Comparison of ENCODE assay signal across 22 mouse cellular contexts in the genomic region with DNA sequence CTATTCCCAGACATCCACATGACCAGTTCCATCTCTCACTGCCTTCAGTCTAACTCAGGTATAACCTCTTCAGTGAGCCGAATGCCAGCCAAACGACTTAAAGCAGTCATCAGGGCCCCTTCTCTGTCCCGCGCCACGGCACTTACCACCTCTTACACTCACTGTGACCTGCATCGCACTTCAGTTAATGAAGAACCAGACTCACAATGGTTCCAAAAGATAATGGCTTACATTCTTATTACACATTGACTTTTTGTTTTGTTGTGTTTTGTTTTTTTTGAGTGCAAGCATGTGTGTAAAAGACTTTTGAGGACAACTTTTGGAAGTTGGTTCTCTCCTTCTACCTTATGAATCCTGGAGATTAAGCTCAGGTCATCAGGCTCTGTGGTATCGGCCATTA. TPM values are rescaled to one million over a fixed set of nuclear protein-coding genes. Genes with fewer than 3 reads are reported as not detected.
A peak's percentile ranks its signal among the peaks of the same experiment; 100 is the strongest.
DNase-seq lines count a peak whose midpoint lies in the region; ATAC-seq and TF ChIP-seq lines count a peak whose summit lies in the region.
"Had no signal": no experiment of that assay in that cellular context is flagged by ENCODE, and none has a peak within 500 bp of the region (broad histone marks: within the 10 kb centered on the region; RNA-seq: fewer than 3 reads in every experiment).

No protein-coding gene starts in this region.

- peaks cover 20% of the 10 kb centered on the region for H3K4me1 ChIP-seq in heart, embryonic 10.5 days
- H3K4me1 ChIP-seq in kidney, embryonic 14.5 days (ENCODE audit: control insufficient read depth, insufficient read depth, low read length): peaks cover 9% of the 10 kb centered on the region; the same call in 1 of the 2 replicates
- peaks cover 0 to 12% of the 10 kb centered on the region in 2 experiments; a peak in 3 of 4 replicates for H3K4me1 ChIP-seq in MEL (ENCODE audit: control insufficient read depth in 1 of 2, insufficient read depth in 2 of 2, low read length in 2 of 2)
- H3K4me1 ChIP-seq in liver, embryonic 12.5 days: peaks cover 53% of the 10 kb centered on the region
- peaks cover 17% of the 10 kb centered on the region for H3K4me1 ChIP-seq in hindbrain, embryonic 12.5 days

- no peak overlapping the region; the same call in 1 of the 2 replicates for H3K4me2 ChIP-seq in kidney, embryonic 14.5 days (replicated peaks; ENCODE audit: low read depth, low read length)
- H3K4me2 ChIP-seq in liver, embryonic 12.5 days: peak overlapping the region; percentile 82
- no peak overlapping the region for H3K4me2 ChIP-seq in hindbrain, embryonic 12.5 days (replicated peaks)
- H3K4me2 ChIP-seq: heart, embryonic 12.5 days had no signal

- no peak for DNase-seq in heart, embryonic 10.5 days (ENCODE audit: low spot score)
- DNase-seq in heart, adult 11 months: no peak
- peak; percentile 46 to 61 for DNase-seq in kidney, adult 8-10 months
- no peak for DNase-seq in MEL (ENCODE audit: low read depth, low spot score)
- no peak for DNase-seq in urinary bladder, postnatal 4 days (ENCODE audit: low spot score in 2 of 2)
- DNase-seq: adrenal gland, adult 8-10 months; cerebellum, adult 11-12 months; cerebellum, postnatal 10 days; lung, adult 2 months; midbrain, embryonic 14.5 days; spleen, adult 18-20 months had no signal

- WGBS in heart, embryonic 10.5 days: 91% methylated on average over 7 of the region's 7 CpGs
- 92% methylated on average over 7 of the region's 7 CpGs for WGBS in kidney, embryonic 14.5 days
- WGBS in liver, embryonic 12.5 days (ENCODE audit: insufficient replicate concordance): 83% methylated on average over 7 of the region's 7 CpGs
- WGBS in hindbrain, embryonic 12.5 days: 89% methylated on average over 7 of the region's 7 CpGs

- TF ChIP-seq EP300 in MEL (IDR thresholded peaks at IDR 0.05; ENCODE audit: low read depth in 1 of 2, low read length in 2 of 2): no peak

- peaks cover 18% of the 10 kb centered on the region for H3K36me3 ChIP-seq in heart, embryonic 10.5 days
- 0 out of 2 replicates have a peak, but pooled peaks cover 4% of the 10 kb centered on the region for H3K36me3 ChIP-seq in kidney, embryonic 14.5 days (ENCODE audit: control insufficient read depth, insufficient read depth, low read length)
- H3K36me3 ChIP-seq in MEL (ENCODE audit: control insufficient read depth in 1 of 2, insufficient read depth in 2 of 2, low read length in 2 of 2): peaks cover 0 to 6% of the 10 kb centered on the region in 2 experiments; a peak in 3 of 4 replicates
- peaks cover 31% of the 10 kb centered on the region; the same call in 1 of the 2 replicates for H3K36me3 ChIP-seq in liver, embryonic 12.5 days
- H3K36me3 ChIP-seq in hindbrain, embryonic 12.5 days: peaks cover 4% of the 10 kb centered on the region; the same call in 1 of the 2 replicates
- H3K36me3 ChIP-seq: forebrain, embryonic 12.5 days had no signal

- no peaks in the 10 kb centered on the region for H3K9me3 ChIP-seq in heart, embryonic 10.5 days
- H3K9me3 ChIP-seq in kidney, embryonic 14.5 days (ENCODE audit: control insufficient read depth, low read length): no peaks in the 10 kb centered on the region
- no peaks in the 10 kb centered on the region for H3K9me3 ChIP-seq in MEL (replicated peaks; ENCODE audit: insufficient read depth, low read length)
- no peaks in the 10 kb centered on the region for H3K9me3 ChIP-seq in liver, embryonic 12.5 days (replicated peaks)
- no peaks in the 10 kb centered on the region for H3K9me3 ChIP-seq in hindbrain, embryonic 12.5 days (replicated peaks)
- H3K9me3 ChIP-seq: forebrain, embryonic 12.5 days; heart, embryonic 12.5 days; limb, embryonic 13.5 days had no signal

- no peak for ATAC-seq in kidney, embryonic 14.5 days (ENCODE audit: low FRiP score, low TSS enrichment)
- ATAC-seq in liver, embryonic 12.5 days: no peak
- no peak for ATAC-seq in hindbrain, embryonic 12.5 days (ENCODE audit: low FRiP score)
- ATAC-seq: activated CD4-positive, CD25-positive, alpha-beta regulatory T cell, adult 4 months; hindbrain, embryonic 16.5 days; intestine, postnatal 0 days had no signal

- no peak for TF ChIP-seq POLR2A in MEL (IDR thresholded peaks at IDR 0.05; ENCODE audit: control insufficient read depth in 1 of 2, insufficient read depth in 1 of 2, low read depth in 1 of 2, low read length in 2 of 2, poor library complexity in 1 of 2)

- no peak overlapping the region for H3K9ac ChIP-seq in kidney, embryonic 14.5 days (ENCODE audit: low read depth, low read length)
- H3K9ac ChIP-seq in MEL (ENCODE audit: control insufficient read depth, low read depth, low read length, poor library complexity, severe bottlenecking): no peak overlapping the region
- H3K9ac ChIP-seq in liver, embryonic 12.5 days: no peak overlapping the region
- H3K9ac ChIP-seq in hindbrain, embryonic 12.5 days: no peak overlapping the region
- H3K9ac ChIP-seq: forebrain, embryonic 12.5 days; heart, embryonic 12.5 days; limb, embryonic 13.5 days had no signal

- TF ChIP-seq RAD21 in MEL (IDR thresholded peaks at IDR 0.05; ENCODE audit: low read depth, low read length): no peak

- no peak overlapping the region for H3K27ac ChIP-seq in heart, embryonic 10.5 days
- H3K27ac ChIP-seq in kidney, embryonic 14.5 days (ENCODE audit: low read depth, low read length): no peak overlapping the region
- no peak overlapping the region for H3K27ac ChIP-seq in MEL (ENCODE audit: control insufficient read depth, low read depth, low read length)
- H3K27ac ChIP-seq in liver, embryonic 12.5 days: no peak overlapping the region
- no peak overlapping the region for H3K27ac ChIP-seq in hindbrain, embryonic 12.5 days
- H3K27ac ChIP-seq: forebrain, embryonic 12.5 days; limb, embryonic 13.5 days had no signal

- peak overlapping the region; percentile 13; the same call in 1 of the 2 replicates for H3K4me3 ChIP-seq in heart, embryonic 10.5 days
- no peak overlapping the region for H3K4me3 ChIP-seq in kidney, embryonic 14.5 days (ENCODE audit: low read length)
- H3K4me3 ChIP-seq in MEL (ENCODE audit: control insufficient read depth in 1 of 2, insufficient read depth in 1 of 2, low read depth in 2 of 2, low read length in 2 of 2): no peak overlapping the region
- H3K4me3 ChIP-seq in liver, embryonic 12.5 days: peak overlapping the region; percentile 7; the same call in 1 of the 2 replicates
- H3K4me3 ChIP-seq in hindbrain, embryonic 12.5 days: no peak overlapping the region
- H3K4me3 ChIP-seq: forebrain, embryonic 12.5 days; heart, embryonic 12.5 days had no signal

- no peak for TF ChIP-seq CTCF in MEL (IDR thresholded peaks at IDR 0.05 in 2 of 3, conservative IDR thresholded peaks at IDR 0.05 in 1 of 3; ENCODE audit: control insufficient read depth in 1 of 3, insufficient read depth in 1 of 3, low read depth in 2 of 3, low read length in 3 of 3, poor library complexity in 1 of 3, severe bottlenecking in 1 of 3)

- no peaks in the 10 kb centered on the region for H3K27me3 ChIP-seq in heart, embryonic 10.5 days (ENCODE audit: insufficient read depth, poor library complexity, severe bottlenecking)
- H3K27me3 ChIP-seq in kidney, embryonic 14.5 days (ENCODE audit: control insufficient read depth, insufficient read depth, low read length): no peaks in the 10 kb centered on the region
- H3K27me3 ChIP-seq in MEL (ENCODE audit: control insufficient read depth in 1 of 2, insufficient read depth in 2 of 2, low read length in 2 of 2): no peaks in the 10 kb centered on the region
- H3K27me3 ChIP-seq in liver, embryonic 12.5 days (replicated peaks): no peaks in the 10 kb centered on the region
- H3K27me3 ChIP-seq in hindbrain, embryonic 12.5 days: no peaks in the 10 kb centered on the region
- H3K27me3 ChIP-seq: forebrain, embryonic 12.5 days; heart, embryonic 12.5 days; limb, embryonic 13.5 days had no signal

- H3K79me2 ChIP-seq in MEL (ENCODE audit: control insufficient read depth, insufficient read depth, low read length, poor library complexity): peaks cover 15% of the 10 kb centered on the region

TF ChIP-seq in MEL, 35 proteins besides CTCF, POLR2A, EP300 and RAD21:
- TF ChIP-seq USF2 (IDR thresholded peaks at IDR 0.05; ENCODE audit: borderline replicate concordance in 1 of 2, insufficient read depth in 1 of 2, low read depth in 1 of 2, low read length in 2 of 2) (no peak), ZNF384 (IDR thresholded peaks at IDR 0.05; ENCODE audit: low read depth, low read length) (0 out of 2 replicates have a peak, but pooled peaks have one; percentile 13)

RNA-seq across cellular contexts. Expression of a gene that starts 2.0 kb away (rescaled TPM):
- polyA plus RNA-seq in heart, embryonic 10.5 days (2016; fragmentation: Nextera tagmentation; extraction: Ambion mirVana): 24.7 and 26.9 TPM in 2 replicates
- 13.4 and 18.6 TPM in 2 replicates for polyA plus RNA-seq in kidney, embryonic 14.5 days (2014; fragmentation: Nextera tagmentation; extraction: Ambion mirVana)
- 17.1 and 19.4 TPM in 2 replicates for total RNA-seq in MEL (2012; rRNA removed)
- polyA plus RNA-seq in MEL (2012; ENCODE audit: insufficient read depth in 1 of 2, insufficient read length in 2 of 2, low read depth in 1 of 2, low replicate concordance in 2 of 2, missing spikeins in 1 of 2): 10 to 100 TPM in 1 of 2 experiments, not detected in 1; 24.3 TPM
- polyA plus RNA-seq in liver, embryonic 12.5 days (2016; fragmentation: Nextera tagmentation; extraction: Ambion mirVana): 18.3 and 18.4 TPM in 2 replicates
- 20.4 and 22.2 TPM in 2 replicates for polyA plus RNA-seq in hindbrain, embryonic 12.5 days (2016; fragmentation: Nextera tagmentation; extraction: Ambion mirVana)

RNA-seq across cellular contexts. Expression of a gene that starts 5.8 kb away (rescaled TPM):
- polyA plus RNA-seq in heart, embryonic 10.5 days (2016; fragmentation: Nextera tagmentation; extraction: Ambion mirVana): 17.3 and 19.9 TPM in 2 replicates
- polyA plus RNA-seq in kidney, embryonic 14.5 days (2014; fragmentation: Nextera tagmentation; extraction: Ambion mirVana): 22.2 and 27.2 TPM in 2 replicates
- 23.0 and 23.9 TPM in 2 replicates for total RNA-seq in MEL (2012; rRNA removed)
- 10 to 100 TPM in 1 of 2 experiments, not detected in 1; 35.2 TPM for polyA plus RNA-seq in MEL (2012; ENCODE audit: insufficient read depth in 1 of 2, insufficient read length in 2 of 2, low read depth in 1 of 2, low replicate concordance in 2 of 2, missing spikeins in 1 of 2)
- 13.1 and 13.5 TPM in 2 replicates for polyA plus RNA-seq in liver, embryonic 12.5 days (2016; fragmentation: Nextera tagmentation; extraction: Ambion mirVana)
- 30.2 and 31.9 TPM in 2 replicates for polyA plus RNA-seq in hindbrain, embryonic 12.5 days (2016; fragmentation: Nextera tagmentation; extraction: Ambion mirVana)

RNA-seq across cellular contexts. Expression of a gene that starts 57.7 kb away (rescaled TPM):
- 2.8 and 4.3 TPM in 2 replicates for polyA plus RNA-seq in heart, embryonic 10.5 days (2016; fragmentation: Nextera tagmentation; extraction: Ambion mirVana)
- 0.54 and 1.4 TPM in 2 replicates for polyA plus RNA-seq in kidney, embryonic 14.5 days (2014; fragmentation: Nextera tagmentation; extraction: Ambion mirVana)
- total RNA-seq in MEL (2012; rRNA removed): not detected in 2 replicates
- polyA plus RNA-seq in MEL (2012; ENCODE audit: insufficient read depth in 1 of 2, insufficient read length in 2 of 2, low read depth in 1 of 2, low replicate concordance in 2 of 2, missing spikeins in 1 of 2): not detected
- polyA plus RNA-seq in liver, embryonic 12.5 days (2016; fragmentation: Nextera tagmentation; extraction: Ambion mirVana): 0.29 and 0.37 TPM in 2 replicates
- polyA plus RNA-seq in hindbrain, embryonic 12.5 days (2016; fragmentation: Nextera tagmentation; extraction: Ambion mirVana): 0.35 and 0.38 TPM in 2 replicates
- total RNA-seq: hematopoietic stem cell, adult 5-6 weeks; megakaryocyte, adult 5-6 weeks had no signal

Comparison
In these comparisons a context has a peak if more than half of its experiments do, and no peak if none do; other contexts are left out.
1. DNase-seq: peak in kidney, adult 8-10 months (2 of 2); none in heart, embryonic 10.5 days (single experiment), heart, adult 11 months (single experiment), MEL (single experiment) and urinary bladder, postnatal 4 days (0 of 2).
2. H3K4me3 ChIP-seq: peak in heart, embryonic 10.5 days (single experiment) and liver, embryonic 12.5 days (single experiment); none in kidney, embryonic 14.5 days (single experiment), MEL (0 of 2) and hindbrain, embryonic 12.5 days (single experiment).